Mouse (Mus musculus): Measurements from ENCODE around the gene Cdh15. TPM values are rescaled to one million over a fixed set of nuclear protein-coding genes. Genes with fewer than 3 reads are reported as not detected.

Cdh15 gene
- 10 to 100 TPM; 16.2 to 20.9 TPM for total RNA-seq (2021)
- long read RNA-seq, experiment 1, transcript Cdh15-201 (14 exons, 3,251 nt) = major isoform, 23 of 34 reads
- long read RNA-seq, experiment 1, partial matches to known transcripts = 9 of 34 reads
- long read RNA-seq, experiment 1, other reads (novel, unspliced or antisense) = 2 of 34 reads
- long read RNA-seq, experiment 2, transcript Cdh15-201 (14 exons, 3,251 nt) = major isoform, 38 of 43 reads
- long read RNA-seq, experiment 2, partial matches to known transcripts = 5 of 43 reads
- long read RNA-seq, experiment 2, other reads (novel, unspliced or antisense) = 0 of 43 reads

DNA sequence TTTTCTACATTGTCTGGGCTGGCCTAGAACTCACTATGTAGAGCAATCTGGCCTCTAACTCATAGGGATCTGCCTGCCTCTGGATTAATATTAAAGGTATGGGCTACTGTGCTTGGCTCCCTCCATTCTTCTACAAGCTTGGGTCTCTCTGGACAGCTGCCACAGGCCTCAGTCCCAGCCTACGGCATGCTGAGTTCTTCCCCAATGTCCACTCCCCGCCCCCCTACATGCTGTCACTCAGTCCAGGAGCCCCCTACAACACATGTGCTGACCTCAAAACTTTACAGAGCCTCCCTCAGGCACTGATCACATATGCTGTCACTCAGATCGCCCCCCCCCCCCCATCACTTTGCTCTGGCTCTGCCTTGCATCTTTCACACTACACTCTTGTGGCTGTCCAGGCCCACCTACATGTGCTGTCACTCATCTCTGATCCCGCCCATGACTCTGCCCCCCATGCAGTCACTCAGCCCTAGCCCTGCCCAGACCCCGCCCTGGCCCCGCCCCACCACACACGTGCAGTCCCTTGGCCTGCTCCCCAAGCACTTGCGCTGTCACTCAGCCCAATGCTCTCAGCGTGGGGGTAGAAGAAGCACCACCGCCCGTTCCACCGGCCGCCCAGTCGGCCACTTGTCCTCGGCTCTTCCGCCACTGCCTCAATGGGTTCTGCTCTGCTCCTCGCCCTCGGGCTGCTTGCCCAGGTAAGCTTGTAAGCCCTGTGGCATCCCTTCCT, at the start of gene Cdh15:
TSS of gene Cdh15 (plus strand) at position 138 of the 733 bp plus-strand sequence.
- DNase-seq = peak; percentile 88

DNA sequence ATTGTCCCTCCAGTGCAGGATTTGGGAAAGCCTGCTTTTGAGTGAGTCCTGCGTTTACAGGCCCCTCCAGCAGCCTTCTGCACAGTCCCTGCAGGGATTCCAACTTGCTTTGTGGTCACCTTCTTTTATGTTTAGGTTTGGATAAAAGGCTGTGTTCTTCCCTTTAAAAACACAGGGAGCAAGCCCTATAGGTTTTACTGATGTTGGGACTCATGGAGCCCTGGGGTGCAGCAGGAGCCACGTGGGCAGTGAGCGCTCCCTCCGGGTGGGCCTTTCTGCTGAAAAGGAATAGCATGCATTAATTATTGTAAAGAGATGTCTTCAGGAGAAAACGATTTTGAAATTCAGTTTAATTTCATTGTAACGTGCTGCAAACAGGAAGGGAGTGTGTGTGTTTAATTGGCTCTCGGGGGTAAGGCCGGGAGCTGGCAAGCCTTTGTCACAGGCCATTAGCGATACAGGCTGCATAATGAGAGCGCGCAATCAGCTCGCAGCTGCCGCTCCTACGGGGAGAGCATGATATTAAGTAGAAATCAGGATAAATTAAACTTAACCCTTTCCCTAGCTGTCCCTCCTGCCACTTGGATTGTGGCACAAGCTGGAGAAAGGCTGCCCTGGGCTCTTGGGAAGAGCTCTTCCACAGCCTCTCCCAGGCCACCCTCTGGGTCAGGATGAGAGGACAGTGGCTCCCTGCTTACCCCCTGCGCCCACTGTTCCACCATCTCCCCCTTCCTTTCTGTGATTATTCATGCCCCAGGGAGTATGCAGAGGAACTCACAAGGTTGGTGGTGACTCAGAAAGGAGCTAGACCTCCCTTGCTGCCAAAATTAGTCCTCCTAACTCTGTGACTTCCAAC, 43.6 kb upstream of the Cdh15 start:
- intact Hi-C loops (cut with DNase I; ENCODE audit: low total_unique reads) = no loop called here
- no peak for DNase-seq

More for the DNA sequence above, at the start of gene Cdh15:
- intact Hi-C loops (cut with DNase I; ENCODE audit: low total_unique reads) = no loop called here

DNA sequence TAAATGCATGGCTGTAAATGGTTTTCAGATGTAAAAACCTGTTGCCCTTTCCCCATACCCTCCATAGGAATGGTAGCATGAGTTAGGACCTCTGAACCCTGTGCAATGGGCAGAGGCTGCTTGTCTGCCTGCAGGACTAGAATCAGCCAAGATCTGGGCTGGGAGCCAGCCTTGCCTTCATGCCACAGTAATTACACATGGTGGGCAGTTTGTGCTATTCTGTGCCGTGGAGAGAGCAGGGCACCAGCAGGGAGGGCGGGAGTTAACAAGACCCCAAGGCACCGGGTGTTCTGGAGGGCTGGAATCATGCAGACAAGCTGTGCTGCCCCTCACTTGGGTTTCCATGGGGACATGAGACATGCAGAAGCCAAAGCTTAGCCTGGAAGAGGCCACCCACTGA, 42.4 kb upstream of the Cdh15 start:
- intact Hi-C loops (cut with DNase I; ENCODE audit: low total_unique reads) = no loop called here
- DNase-seq = peak; percentile 38

DNA sequence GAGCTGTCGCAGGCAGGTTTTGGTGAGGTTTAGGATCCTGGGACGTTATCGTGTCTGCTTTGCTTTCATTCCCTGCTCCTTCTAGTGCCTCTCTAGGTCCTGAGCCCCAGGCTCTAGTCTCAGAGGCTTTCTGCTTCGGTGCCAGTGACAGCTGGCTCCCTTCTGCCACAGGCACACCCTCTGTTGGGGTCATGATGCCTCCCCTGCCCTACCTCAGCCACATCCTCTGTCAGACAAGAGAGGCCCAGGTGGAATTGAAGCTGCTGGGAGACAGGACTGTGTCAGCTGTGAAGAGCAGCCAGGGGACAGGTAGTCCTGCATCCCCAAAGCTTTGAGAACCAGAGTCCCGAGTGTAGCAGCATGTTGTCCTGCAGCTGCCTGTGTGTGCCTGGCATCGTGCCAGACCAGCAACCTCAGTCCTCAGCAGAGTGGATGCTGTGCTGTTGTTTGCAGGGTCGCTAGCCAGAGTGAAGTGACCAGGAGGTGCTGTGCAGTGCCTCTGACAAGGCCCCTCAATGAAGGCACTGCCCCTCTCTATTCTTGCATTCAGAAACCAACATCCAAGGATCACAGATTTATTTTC, 40.7 kb upstream of the Cdh15 start:
- intact Hi-C loops (cut with DNase I; ENCODE audit: low total_unique reads) = no loop called here
- DNase-seq = no peak

DNA sequence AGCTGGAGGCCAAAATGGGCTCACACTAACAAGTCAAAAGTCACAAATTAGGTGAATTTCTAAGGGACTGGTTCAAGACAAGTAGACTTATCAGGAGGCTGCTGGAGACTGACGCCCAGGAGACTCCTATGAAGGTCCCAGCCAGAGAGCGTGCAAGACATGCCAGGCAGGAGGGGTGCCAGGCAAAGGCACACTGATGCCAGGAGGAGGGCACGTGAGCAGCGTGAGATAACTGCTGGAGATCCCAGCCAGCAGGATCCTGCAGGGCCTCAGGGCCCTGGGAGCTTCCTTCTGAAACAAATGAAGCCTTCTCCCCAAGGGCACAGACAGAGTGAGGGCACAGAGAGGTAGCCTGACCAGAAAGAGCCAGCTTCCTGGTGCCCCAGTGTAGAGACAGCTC, 39.9 kb upstream of the Cdh15 start:
- peak; percentile 40 for DNase-seq

DNA sequence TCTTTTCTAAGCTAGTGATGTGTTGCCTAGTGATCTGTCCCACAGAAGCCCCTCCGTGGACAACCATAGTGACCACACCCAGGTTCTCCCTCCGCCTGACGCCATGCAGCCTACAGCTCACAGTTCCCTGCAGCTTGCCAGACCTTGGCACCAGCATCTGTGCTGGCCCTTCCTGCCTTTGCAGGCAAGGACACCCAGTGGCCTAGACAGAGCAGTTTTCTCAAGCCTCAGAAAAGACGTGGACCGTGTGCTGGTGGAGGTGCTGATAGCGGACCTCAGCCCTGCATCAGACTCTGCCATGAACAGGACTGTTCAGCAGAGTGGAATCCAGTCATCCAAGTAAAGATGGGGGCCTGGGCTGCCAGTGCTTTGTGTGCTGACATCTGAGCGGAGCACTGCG, 37.4 kb upstream of the Cdh15 start:
- no peak for DNase-seq
- intact Hi-C loops (cut with DNase I; ENCODE audit: low total_unique reads) = loop anchor here (5.0 kb wide), 1 partner anchor 123 kb away; no protein-coding TSS in a partner anchor

More for the DNA sequence above, 39.9 kb upstream of the Cdh15 start:
- intact Hi-C loops (cut with DNase I; ENCODE audit: low total_unique reads) = no loop called here

DNA sequence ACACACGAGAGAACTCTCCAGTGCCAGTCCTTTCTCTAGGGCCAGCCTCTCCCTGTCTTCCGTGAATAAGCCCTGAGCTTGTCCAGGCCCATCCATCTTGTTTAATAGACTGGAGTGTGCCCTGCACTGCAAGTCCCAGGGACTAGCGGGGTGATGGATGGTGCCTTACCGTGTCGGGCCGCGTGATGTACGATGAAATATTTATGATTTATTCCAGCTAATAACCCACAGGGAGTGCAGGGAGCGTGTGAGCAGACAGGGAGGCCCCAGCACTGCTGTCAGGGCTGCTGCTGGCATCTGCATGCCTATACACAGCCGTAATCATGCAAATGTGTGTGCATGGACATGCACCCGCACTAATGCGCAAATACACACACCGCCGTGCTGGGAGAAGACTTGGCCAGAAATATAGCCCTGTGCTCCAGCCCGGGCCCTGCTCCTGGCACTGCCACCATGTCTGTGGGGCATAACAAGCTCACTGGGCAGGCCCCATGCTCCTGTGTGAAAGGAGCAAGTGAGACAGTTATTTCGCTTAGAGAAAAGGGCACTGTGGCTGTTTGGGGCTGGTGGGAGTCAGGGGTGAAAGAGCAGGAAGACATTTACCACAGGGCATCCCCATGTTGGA, 35.8 kb upstream of the Cdh15 start:
- intact Hi-C loops (cut with DNase I; ENCODE audit: low total_unique reads) = loop anchor here (5.0 kb wide), 1 partner anchor 125 kb away; no protein-coding TSS in a partner anchor
- no peak for DNase-seq

DNA sequence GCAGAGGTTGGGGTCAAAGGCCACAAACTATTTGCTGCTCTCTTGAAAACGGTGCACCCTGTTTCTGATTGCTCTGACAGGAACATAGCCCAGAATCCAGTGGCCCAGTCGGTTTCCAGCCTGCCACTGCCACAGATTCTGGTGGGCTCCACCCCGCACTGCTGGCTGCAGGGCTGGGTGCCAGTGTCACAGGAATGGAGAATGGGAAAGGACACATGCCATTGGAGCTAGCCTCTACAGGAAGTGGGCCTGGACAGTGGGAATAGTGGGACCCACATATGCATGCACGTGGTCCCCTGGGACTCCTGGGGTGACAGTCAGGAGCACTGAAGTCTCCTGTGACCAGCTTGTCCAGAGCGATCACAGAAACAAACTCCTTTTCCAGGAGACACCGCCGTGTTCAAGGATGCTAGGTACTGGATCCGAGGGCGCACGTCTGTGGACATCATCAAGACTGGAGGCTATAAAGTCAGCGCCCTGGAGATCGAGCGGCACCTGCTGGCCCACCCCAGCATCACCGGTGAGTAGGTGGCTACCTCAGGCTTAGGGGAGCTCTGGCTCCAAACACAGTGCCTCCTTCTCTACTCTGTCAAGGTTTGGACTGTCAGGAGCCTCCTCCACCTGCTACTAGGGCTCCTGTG, 35.0 kb upstream of the Cdh15 start:
- intact Hi-C loops (cut with DNase I; ENCODE audit: low total_unique reads) = loop anchor here (5.0 kb wide), 1 partner anchor 125 kb away; no protein-coding TSS in a partner anchor
- DNase-seq = no peak

DNA sequence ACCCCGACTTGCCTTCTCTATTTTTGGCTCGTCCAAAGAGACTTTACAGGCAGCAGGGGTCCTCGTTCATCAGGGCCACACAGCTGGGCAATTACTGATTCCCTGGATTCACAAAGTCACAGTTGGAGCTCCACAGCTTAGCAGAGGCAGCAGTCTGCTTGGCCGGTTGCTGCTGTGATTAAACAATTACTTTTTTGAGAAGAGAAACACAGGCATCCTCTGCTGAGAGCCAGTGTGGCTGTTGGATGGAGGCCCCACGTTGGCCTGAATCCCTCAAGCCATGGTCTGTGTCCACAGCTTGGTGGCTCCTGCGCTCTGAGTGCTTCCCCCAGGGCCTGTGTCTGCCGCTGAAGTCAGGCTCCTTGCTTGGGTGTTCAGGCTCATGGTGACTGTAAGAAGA, 33.2 kb upstream of the Cdh15 start:
- intact Hi-C loops (cut with DNase I; ENCODE audit: low total_unique reads) = loop anchor here (5.0 kb wide), 1 partner anchor 127 kb away; no protein-coding TSS in a partner anchor
- DNase-seq = peak; percentile 43

DNA sequence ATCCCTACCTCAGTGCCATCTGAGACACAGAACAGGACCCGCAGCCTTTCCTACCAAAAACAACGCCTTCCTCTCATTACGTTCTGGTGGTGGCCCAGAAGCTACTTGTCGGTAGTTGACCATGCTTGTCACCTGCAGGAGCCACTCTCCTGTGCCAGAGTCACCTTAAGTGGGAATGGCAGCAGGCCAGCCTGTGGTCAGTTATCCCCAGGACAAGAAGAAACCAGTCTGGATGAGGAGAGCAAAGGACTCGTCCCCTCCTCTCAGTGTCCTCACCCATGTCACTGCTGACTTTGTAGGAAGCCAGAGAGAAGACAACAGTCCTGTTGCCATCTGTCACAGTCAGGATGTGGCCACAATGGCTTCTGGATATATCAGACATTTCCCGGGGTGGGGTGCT, 30.8 kb upstream of the Cdh15 start:
- DNase-seq = no peak
- intact Hi-C loops (cut with DNase I; ENCODE audit: low total_unique reads) = no loop called here

DNA sequence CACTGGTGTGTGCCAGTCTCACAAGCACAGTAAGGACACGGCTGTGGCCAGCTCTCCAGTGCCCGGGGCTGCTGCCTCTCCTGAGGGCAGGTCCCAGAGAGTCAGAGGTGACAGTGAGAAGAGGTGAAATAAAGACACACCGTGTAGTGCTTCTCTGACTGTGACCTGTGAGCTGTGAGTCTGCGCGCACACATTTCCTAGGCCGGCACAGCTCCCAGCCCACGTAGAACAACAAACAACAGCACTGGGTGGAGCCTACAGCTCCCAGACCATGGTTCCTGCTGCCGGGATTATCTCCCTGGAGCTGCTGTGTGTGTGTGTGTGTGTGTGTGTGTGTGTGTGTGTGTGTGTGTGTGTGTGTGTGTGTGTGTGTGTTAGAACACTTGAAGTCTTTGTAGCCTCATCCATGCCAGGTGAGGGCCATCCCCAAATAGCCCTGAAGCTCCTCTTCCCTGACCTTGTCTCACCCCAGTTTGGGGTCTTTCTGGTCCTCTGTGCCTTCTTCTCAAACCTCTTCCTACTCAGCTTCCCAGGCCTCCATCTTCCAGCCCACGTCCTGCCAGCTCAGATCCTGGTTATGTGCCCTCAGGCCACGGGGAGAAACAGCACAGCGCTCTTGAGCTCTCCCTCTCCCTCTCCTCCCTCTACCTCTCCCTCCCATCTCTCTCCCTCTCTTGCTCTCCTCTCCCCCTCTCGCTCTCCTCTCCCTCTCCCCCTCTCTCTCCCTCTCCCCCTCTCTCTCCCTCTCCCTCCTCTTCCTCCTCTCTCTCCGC, 29.9 kb upstream of the Cdh15 start:
- intact Hi-C loops (cut with DNase I; ENCODE audit: low total_unique reads) = no loop called here

DNA sequence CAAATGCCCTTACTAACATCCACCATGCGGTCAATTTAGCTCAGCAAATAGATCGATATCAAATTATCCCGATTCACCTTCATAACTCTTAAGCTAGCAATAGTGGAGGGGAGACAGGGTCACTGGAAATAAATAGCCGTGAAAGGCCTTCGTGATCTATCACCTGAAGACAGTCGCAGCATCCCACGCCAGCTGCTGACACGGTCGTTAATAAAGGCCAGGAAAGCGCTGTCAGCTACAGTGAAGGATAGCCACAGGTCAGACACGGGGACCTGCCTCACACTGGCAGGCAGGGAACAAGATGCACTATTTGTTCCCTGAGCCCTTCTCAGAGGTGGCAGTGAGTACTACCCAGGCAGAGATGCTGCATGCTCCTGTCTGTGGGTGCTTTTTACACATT, 28.0 kb upstream of the Cdh15 start:
- intact Hi-C loops (cut with DNase I; ENCODE audit: low total_unique reads) = no loop called here
- no peak for DNase-seq

More for the DNA sequence above, 29.9 kb upstream of the Cdh15 start:
- no peak for DNase-seq

DNA sequence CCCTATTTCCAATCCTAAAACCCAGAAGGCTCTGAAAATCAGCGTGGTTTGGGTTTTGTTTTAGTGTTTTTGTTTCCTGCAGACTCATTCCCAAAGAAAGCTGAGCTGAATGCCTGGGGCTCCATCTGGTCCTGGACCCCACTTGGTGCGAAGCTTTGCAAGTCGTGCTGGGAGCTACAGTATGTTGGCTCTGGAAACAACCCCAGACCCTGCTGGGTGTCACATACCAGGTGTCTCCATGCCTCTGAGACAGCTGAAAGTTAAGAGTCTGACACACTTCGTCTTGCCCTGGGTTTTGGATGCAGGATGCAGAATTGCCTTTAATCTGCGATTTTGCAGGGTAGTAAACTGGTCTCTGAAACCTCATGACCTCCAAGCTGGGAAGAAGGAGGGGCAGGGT, 23.2 kb upstream of the Cdh15 start:
- DNase-seq = no peak
- intact Hi-C loops (cut with DNase I; ENCODE audit: low total_unique reads) = no loop called here

DNA sequence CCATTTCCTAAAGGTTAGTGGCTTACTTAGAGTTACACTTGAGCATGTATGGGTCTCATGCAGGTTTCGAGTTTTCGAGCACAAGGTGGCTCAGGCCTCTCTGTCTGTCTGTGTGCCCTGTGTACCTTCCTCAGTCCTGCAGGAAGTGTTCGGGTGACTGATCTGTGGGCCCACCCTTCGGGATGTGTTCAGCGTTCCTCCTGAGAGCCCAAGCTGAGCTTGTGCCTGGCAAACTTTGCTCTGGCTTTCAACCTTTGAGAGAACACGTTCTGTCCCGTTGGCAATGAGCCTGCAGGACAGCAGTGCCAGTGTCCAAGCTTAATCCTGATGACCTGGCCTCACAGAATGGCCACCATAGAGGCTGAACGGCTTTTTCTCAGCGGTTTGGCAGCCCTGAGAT, 22.8 kb upstream of the Cdh15 start:
- intact Hi-C loops (cut with DNase I; ENCODE audit: low total_unique reads) = no loop called here
- no peak for DNase-seq

DNA sequence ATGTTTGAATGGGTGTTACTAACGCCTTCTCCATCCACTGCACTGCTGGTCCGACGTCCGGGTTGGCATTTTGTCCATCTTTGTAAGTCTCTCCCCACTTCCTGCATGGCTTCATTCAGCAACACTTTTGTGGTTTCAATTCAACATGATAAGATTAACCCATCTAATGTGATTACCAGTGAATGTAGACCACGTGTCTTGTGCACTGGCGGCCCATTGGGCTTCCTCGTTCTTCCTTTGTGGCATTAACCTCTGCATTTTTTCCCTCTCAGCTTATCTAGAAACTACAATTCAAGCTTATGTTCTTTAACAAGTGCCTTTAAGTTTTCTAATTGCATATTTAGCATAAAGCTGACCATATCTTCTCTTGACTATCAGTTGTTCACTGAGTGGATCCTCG, 22.4 kb upstream of the Cdh15 start:
- DNase-seq = no peak
- intact Hi-C loops (cut with DNase I; ENCODE audit: low total_unique reads) = no loop called here

DNA sequence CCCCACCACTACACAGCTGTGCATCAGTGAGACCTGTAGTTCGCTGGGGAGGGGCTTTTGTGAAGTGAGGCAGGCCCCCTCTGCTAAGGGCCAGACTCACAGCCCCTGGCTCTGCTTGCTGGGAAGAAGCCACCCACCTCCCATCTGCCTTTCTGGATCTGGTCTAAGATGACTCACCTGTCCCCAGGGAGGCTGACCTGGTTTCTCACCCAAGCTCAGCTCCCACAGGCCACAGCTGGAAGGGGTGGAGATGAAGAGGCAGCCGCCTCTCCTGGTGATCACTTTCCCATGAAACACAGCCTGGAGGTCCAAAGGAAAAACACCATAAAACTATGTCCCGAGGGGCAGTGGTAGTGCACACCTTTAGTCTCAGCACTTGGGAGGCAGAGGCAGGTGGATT, 18.4 kb upstream of the Cdh15 start:
- DNase-seq = no peak
- intact Hi-C loops (cut with DNase I; ENCODE audit: low total_unique reads) = no loop called here

DNA sequence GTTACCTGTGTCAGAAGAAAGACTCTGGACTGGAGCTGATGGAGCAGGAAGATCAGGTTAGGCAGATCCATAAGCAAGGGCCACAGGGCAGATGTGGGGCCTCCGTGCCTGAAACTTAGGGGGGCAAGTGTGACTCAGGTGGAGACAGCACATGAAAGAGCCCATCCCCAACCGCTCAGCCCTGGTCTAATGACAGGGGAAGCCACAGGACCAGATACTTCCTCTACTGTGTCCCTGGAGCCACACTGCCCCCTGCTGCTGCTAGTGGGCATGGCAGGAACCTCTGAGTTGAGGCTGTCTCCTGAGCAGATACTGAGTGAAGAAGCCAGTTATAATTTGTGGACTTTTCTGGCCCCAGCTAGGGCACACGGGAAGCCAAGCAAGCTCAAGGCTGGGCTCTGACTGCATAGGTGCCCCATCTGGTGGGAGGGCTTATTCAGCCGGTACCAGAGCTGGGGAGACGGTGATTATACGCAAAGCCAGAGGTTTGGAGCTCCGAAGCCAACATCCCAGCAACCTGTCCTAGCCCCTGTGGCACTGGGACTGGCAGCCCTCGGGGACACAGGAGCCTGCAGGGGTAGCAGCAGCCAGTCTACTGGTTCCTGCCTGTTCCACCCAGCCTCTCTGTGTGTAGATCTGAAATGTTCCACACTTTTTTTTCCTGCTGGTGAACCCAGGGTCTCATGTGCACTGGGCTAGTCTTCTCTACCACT, 17.3 kb upstream of the Cdh15 start:
- intact Hi-C loops (cut with DNase I; ENCODE audit: low total_unique reads) = loop anchor here (5.0 kb wide), 1 partner anchor 328 kb away; no protein-coding TSS in a partner anchor
- peak; percentile 86 for DNase-seq

Measured in gastrocnemius, postnatal 14 days (tissue).